Mouse (Mus musculus) limb, embryonic 11.5 days (tissue): ENCODE data around the gene Wasf3. TPM values are rescaled to one million over a fixed set of nuclear protein-coding genes. Genes with fewer than 3 reads are reported as not detected.

Experiments used
- ATAC-seq: fragments of 200-750 bp; cut with Nextera tagmentation; 2 replicates; pipeline ENCODE4 v1.8.0; 2017; ENCODE audit warnings: low read depth; ENCODE audit not compliant: insufficient number of reproducible peaks, low FRiP score, low TSS enrichment
- DNase-seq: peaks from one replicate; pipeline ENCODE4 v3.0.0-alpha.2; 2015; ENCODE audit warnings: low spot score
- H3K27ac ChIP-seq: fragments of 300-500 bp; sonication (generic); replicated peaks from 2 replicates; pipeline ENCODE4 v1.5.1; 2014; ENCODE audit warnings: low read depth, mild to moderate bottlenecking, low read length
- H3K27me3 ChIP-seq: fragments of 300-500 bp; sonication (generic); 2 replicates; pipeline ENCODE4 v1.6.1; 2014; ENCODE audit warnings: mild to moderate bottlenecking, low read length, mixed read lengths; ENCODE audit not compliant: control insufficient read depth, insufficient read depth
- H3K36me3 ChIP-seq: fragments of 300-500 bp; sonication (generic); 2 replicates; pipeline ENCODE4 v1.6.1; 2014; ENCODE audit warnings: mild to moderate bottlenecking, low read length, moderate library complexity, mixed read lengths; ENCODE audit not compliant: control insufficient read depth, insufficient read depth
- H3K4me1 ChIP-seq: fragments of 300-500 bp; sonication (generic); 2 replicates; pipeline ENCODE4 v1.6.1; 2014; ENCODE audit warnings: low read length, mixed read lengths; ENCODE audit not compliant: control insufficient read depth, insufficient read depth
- H3K4me2 ChIP-seq: fragments of 300-500 bp; sonication (generic); 2 replicates; pipeline ENCODE4 v1.6.1; 2014; ENCODE audit warnings: low read depth, mild to moderate bottlenecking, moderate library complexity; ENCODE audit not compliant: severe bottlenecking
- H3K4me3 ChIP-seq: fragments of 300-500 bp; sonication (generic); 2 replicates; pipeline ENCODE4 v1.5.1; 2014; ENCODE audit warnings: low read depth, low read length
- H3K9ac ChIP-seq: fragments of 300-500 bp; sonication (generic); 2 replicates; pipeline ENCODE4 v1.6.1; 2014; ENCODE audit warnings: mild to moderate bottlenecking, low read length
- H3K9me3 ChIP-seq: fragments of 300-500 bp; sonication (generic); 2 replicates; pipeline ENCODE4 v1.6.1; 2016; ENCODE audit warnings: low read length; ENCODE audit not compliant: control insufficient read depth
- WGBS: fragments of 180-500 bp; shearing (Covaris S2); extraction: QIAGEN DNeasy Blood & Tissue Kit; methylation state at CpG from one replicate; pipeline ENCODE4 v1.1.7; 2014; 5-methylcytosine and 5-hydroxymethylcytosine counted together
- polyA plus RNA-seq: library from polyadenylated mRNA; unstranded; fragments of >200 nt; fragmentation: Nextera tagmentation; extraction: Ambion mirVana; gene quantifications from 2 replicates; pipeline ENCODE4 v1.2.1, GENCODE M21; 2014

Gene Wasf3
- polyA plus RNA-seq, 1 experiment from 2014 or later, result 2.9 TPM

- H3K9me3 ChIP-seq, result no peaks in the 10 kb centered on the region
- H3K4me2 ChIP-seq, result no peak overlapping the region
- DNase-seq (no peak), ATAC-seq (no peak)
- no peak overlapping the region for H3K4me3 ChIP-seq
- WGBS, result 53% methylated on average over 2 of the region's 2 CpGs
- H3K27ac ChIP-seq, result no peak overlapping the region
- no peaks in the 10 kb centered on the region for H3K36me3 ChIP-seq
- no peak overlapping the region for H3K9ac ChIP-seq
- no peaks in the 10 kb centered on the region; the same call in 1 of the 2 replicates for H3K4me1 ChIP-seq
- H3K27me3 ChIP-seq, result no peaks in the 10 kb centered on the region
These were observed 19.1 kb downstream of the Wasf3 start for GRCm38 (mm10) chr5:146403923-146404322.

DNA sequence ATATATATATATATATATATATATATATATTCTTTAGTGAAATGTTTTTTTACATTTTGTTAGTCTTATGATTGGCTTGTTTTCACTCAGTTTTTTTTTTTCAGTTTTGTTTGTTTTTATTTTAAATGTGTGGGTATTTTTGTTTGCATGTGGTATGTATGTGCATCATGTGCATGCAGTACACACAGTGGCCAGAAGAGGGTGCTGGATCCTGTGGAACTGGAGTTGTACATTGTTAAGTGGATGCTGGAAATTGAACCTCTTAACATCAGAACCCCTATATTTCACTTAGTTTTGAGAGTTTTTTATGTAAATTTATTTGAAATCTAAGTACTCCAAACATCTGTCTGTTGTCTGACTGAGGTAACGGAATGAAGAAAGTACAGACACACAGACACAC lies 21.3 kb downstream of the Wasf3 start:
- Histone ChIP-seq H3K27ac (no peak overlapping the region), H3K9ac (no peak overlapping the region), H3K36me3 (no peaks in the 10 kb centered on the region), H3K4me1 (no peaks in the 10 kb centered on the region; the same call in 1 of the 2 replicates), H3K27me3 (no peaks in the 10 kb centered on the region), H3K9me3 (no peaks in the 10 kb centered on the region), H3K4me2 (no peak overlapping the region), H3K4me3 (no peak overlapping the region)
- ATAC-seq, result no peak
- DNase-seq, result peak; percentile 47
- 100% methylated on average over 1 of the region's 1 CpGs for WGBS

- Histone ChIP-seq H3K9ac (no peak overlapping the region), H3K4me1 (no peaks in the 10 kb centered on the region; the same call in 1 of the 2 replicates), H3K27me3 (no peaks in the 10 kb centered on the region), H3K9me3 (no peaks in the 10 kb centered on the region), H3K27ac (no peak overlapping the region), H3K4me3 (no peak overlapping the region), H3K36me3 (no peaks in the 10 kb centered on the region), H3K4me2 (no peak overlapping the region)
- ATAC-seq (peak; percentile 12; the same call in 1 of the 2 replicates), DNase-seq (no peak)
- 37% methylated on average over 3 of the region's 3 CpGs for WGBS
These were observed 23.0 kb downstream of the Wasf3 start for GRCm38 (mm10) chr5:146407791-146408190.

DNA sequence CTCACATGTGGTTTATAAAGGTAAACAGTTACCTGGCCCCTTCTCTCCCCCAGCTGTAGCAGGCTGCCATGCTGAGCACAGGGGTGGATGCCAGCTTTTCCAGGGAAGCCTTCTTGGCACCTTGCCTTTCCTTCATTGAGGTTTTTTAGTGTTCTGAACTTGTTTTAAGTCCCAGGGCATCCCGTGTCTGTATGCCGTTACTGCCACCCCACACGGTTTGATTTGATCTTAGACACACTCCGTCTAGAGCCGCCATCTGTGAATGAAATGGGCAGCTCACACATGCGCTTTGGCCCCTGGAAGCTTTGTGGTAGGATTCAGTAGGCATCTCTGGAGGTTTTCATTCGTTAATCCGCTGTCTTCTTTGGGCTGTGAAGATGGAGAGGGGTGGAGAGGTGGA lies 23.8 kb downstream of the Wasf3 start:
- Histone ChIP-seq H3K27ac (no peak overlapping the region), H3K9me3 (no peaks in the 10 kb centered on the region), H3K4me3 (no peak overlapping the region), H3K9ac (no peak overlapping the region), H3K4me1 (no peaks in the 10 kb centered on the region; the same call in 1 of the 2 replicates), H3K36me3 (no peaks in the 10 kb centered on the region), H3K4me2 (no peak overlapping the region), H3K27me3 (no peaks in the 10 kb centered on the region)
- no peak for DNase-seq
- ATAC-seq, result no peak
- 82% methylated on average over 8 of the region's 8 CpGs for WGBS

GRCm38 (mm10) chr5:146410821-146411220 lies 26.0 kb downstream of the Wasf3 start:
- Histone ChIP-seq H3K27ac (no peak overlapping the region), H3K36me3 (no peaks in the 10 kb centered on the region), H3K4me3 (no peak overlapping the region), H3K4me2 (no peak overlapping the region), H3K27me3 (no peaks in the 10 kb centered on the region), H3K4me1 (no peaks in the 10 kb centered on the region; the same call in 1 of the 2 replicates), H3K9me3 (no peaks in the 10 kb centered on the region), H3K9ac (no peak overlapping the region)
- ATAC-seq (no peak), DNase-seq (no peak)
- 89% methylated on average over 4 of the region's 4 CpGs for WGBS

DNA sequence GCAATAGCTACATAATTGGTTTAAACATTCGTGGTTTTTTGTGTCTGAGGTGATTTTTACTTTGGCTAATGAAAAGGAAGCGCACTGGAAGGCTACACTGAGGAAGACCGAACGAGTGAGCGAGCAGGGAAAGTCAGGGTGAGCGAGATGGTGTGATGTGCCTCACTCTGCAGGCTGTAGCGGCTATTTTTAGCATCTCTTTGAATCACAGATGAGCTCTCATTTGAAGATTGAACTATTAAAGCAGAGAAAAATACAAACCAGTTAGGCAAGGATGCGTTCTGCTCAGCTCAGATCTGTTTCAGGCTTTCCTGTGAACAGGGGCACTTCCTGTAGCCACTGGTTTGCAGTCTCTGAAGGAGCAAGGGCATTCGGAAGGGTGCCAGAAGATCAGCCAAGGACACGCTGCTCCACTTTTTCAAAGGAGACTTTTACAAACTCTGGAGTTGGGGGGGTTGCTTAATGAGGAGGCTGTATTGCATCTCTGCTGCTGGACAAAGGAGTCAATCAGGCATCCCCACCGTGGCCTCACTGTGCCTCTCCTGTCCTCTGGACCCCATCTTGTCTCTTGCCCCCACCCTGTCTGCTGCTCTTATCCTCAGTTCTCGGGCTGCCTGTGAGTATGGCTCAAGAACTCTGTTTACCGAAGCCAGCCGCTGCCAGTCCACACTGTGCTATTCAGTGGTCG lies 28.1 kb downstream of the Wasf3 start:
- no peak overlapping the region for H3K27ac ChIP-seq
- H3K27me3 ChIP-seq, result no peaks in the 10 kb centered on the region
- H3K4me2 ChIP-seq, result no peak overlapping the region
- no peaks in the 10 kb centered on the region for H3K9me3 ChIP-seq
- H3K4me1 ChIP-seq, result no peaks in the 10 kb centered on the region; the same call in 1 of the 2 replicates
- ATAC-seq (no peak), DNase-seq (no peak)
- H3K36me3 ChIP-seq, result no peaks in the 10 kb centered on the region
- WGBS, result 84% methylated on average over 15 of the region's 15 CpGs
- no peak overlapping the region for H3K9ac ChIP-seq
- H3K4me3 ChIP-seq, result no peak overlapping the region

DNA sequence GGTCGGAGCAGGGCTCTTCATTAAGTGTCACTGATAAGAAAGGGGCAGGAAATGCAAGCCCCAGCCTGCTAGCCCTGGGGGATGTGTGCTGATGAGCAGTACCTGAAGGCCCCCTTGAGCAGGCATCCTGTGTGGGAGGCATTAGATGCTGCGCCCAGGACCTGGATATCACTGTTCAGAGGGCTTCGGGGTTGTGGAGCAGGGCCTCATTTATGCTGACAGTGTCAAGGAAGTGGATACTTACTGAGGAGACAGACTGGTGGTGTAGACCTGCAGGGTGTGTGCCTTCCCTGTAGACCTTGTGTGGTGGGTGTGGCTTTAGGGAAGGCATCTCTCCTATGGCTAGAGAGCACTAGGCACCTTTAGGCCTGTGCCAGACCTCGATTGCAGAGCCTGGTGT lies 29.8 kb downstream of the Wasf3 start:
- ATAC-seq (no peak), DNase-seq (no peak)
- Histone ChIP-seq H3K4me3 (no peak overlapping the region), H3K4me2 (no peak overlapping the region), H3K36me3 (no peaks in the 10 kb centered on the region), H3K27me3 (no peaks in the 10 kb centered on the region), H3K9ac (no peak overlapping the region), H3K9me3 (no peaks in the 10 kb centered on the region), H3K4me1 (no peaks in the 10 kb centered on the region), H3K27ac (no peak overlapping the region)
- 84% methylated on average over 4 of the region's 4 CpGs for WGBS

- Histone ChIP-seq H3K4me3 (no peak overlapping the region), H3K27ac (no peak overlapping the region), H3K9me3 (no peaks in the 10 kb centered on the region), H3K9ac (no peak overlapping the region), H3K4me1 (no peaks in the 10 kb centered on the region), H3K36me3 (no peaks in the 10 kb centered on the region), H3K4me2 (no peak overlapping the region), H3K27me3 (no peaks in the 10 kb centered on the region)
- 89% methylated on average over 12 of the region's 12 CpGs for WGBS
- DNase-seq (no peak), ATAC-seq (no peak)
These were observed 30.4 kb downstream of the Wasf3 start for GRCm38 (mm10) chr5:146415218-146415617.
